Mouse (Mus musculus) neural tube, embryonic 15.5 days (tissue): ENCODE results near the gene Gm26602. TPM values are rescaled to one million over a fixed set of nuclear protein-coding genes. Genes with fewer than 3 reads are reported as not detected.
"Not testable (repeated sequence)": the region's sequence is repeated elsewhere in the genome, so short reads cannot be mapped to it uniquely, and the experiment has no call there.

ENCODE experiments used
- ATAC-seq: fragments of 200-750 bp; cut with Nextera tagmentation; 2 replicates; pipeline ENCODE4 v1.8.0; 2017; ENCODE audit warnings: mild to moderate bottlenecking, moderate TSS enrichment, moderate library complexity; ENCODE audit not compliant: low FRiP score
- H3K27ac ChIP-seq: fragments of 300-500 bp; sonication (generic); replicated peaks from 2 replicates; pipeline ENCODE4 v1.5.1; 2015; ENCODE audit warnings: mild to moderate bottlenecking, inconsistent platforms
- H3K27me3 ChIP-seq: fragments of 300-500 bp; sonication (generic); replicated peaks from 2 replicates; pipeline ENCODE4 v1.6.1; 2015; ENCODE audit warnings: inconsistent platforms
- H3K36me3 ChIP-seq: fragments of 300-500 bp; sonication (generic); 2 replicates; pipeline ENCODE4 v1.6.1; 2015; ENCODE audit warnings: inconsistent platforms
- H3K4me1 ChIP-seq: fragments of 300-500 bp; sonication (generic); 2 replicates; pipeline ENCODE4 v1.6.1; 2015; ENCODE audit warnings: inconsistent platforms
- H3K4me2 ChIP-seq: fragments of 300-500 bp; sonication (generic); 2 replicates; pipeline ENCODE4 v1.6.1; 2015; ENCODE audit warnings: inconsistent platforms, mild to moderate bottlenecking, moderate library complexity
- H3K4me3 ChIP-seq: fragments of 300-500 bp; sonication (generic); replicated peaks from 2 replicates; pipeline ENCODE4 v1.5.1; 2015; ENCODE audit warnings: mild to moderate bottlenecking, inconsistent platforms
- H3K9ac ChIP-seq: fragments of 300-500 bp; sonication (generic); replicated peaks from 2 replicates; pipeline ENCODE4 v1.6.1; 2015; ENCODE audit warnings: mild to moderate bottlenecking, inconsistent platforms
- H3K9me3 ChIP-seq: fragments of 300-500 bp; sonication (generic); replicated peaks from 2 replicates; pipeline ENCODE4 v1.6.1; 2016; ENCODE audit warnings: inconsistent platforms
- WGBS: fragments of 180-500 bp; shearing (Covaris S2); methylation state at CpG from one replicate; pipeline ENCODE4 v1.1.7; 2015; ENCODE audit warnings: mixed read lengths; 5-methylcytosine and 5-hydroxymethylcytosine counted together
- polyA plus RNA-seq: library from polyadenylated mRNA; unstranded; fragments of >200 nt; fragmentation: Nextera tagmentation; extraction: Ambion mirVana; gene quantifications from 2 replicates; pipeline ENCODE4 v1.2.1, GENCODE M21; 2015

The Gm26602 gene
- polyA plus RNA-seq, 1 experiment from 2014 or later = 23.6 TPM

DNA sequence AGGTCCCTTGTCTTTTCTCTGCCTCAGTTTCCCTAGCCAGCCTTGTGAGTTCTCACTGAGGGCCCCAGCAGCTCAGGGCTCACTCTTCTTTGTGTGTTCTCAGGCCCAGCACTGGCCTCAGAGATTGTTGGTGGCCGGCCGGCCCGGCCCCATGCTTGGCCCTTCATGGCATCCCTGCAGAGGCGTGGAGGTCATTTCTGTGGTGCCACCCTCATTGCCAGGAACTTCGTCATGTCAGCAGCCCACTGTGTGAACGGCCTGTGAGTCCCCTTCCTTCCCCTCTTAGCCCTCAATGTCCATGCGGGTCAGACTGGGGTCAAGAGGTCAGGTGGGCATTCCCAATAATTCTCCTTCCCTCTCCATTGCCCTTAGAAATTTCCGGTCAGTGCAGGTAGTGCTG lies 24.0 kb upstream of the Gm26602 start:
- H3K27ac ChIP-seq = no peak overlapping the region
- no peak overlapping the region for H3K4me2 ChIP-seq
- 82% methylated on average over 8 of the region's 8 CpGs for WGBS
- no peaks in the 10 kb centered on the region for H3K36me3 ChIP-seq
- no peak for ATAC-seq
- peaks cover 15% of the 10 kb centered on the region for H3K27me3 ChIP-seq
- H3K9ac ChIP-seq = no peak overlapping the region
- H3K4me3 ChIP-seq = no peak overlapping the region
- peaks cover 15% of the 10 kb centered on the region for H3K4me1 ChIP-seq
- H3K9me3 ChIP-seq = no peaks in the 10 kb centered on the region

DNA sequence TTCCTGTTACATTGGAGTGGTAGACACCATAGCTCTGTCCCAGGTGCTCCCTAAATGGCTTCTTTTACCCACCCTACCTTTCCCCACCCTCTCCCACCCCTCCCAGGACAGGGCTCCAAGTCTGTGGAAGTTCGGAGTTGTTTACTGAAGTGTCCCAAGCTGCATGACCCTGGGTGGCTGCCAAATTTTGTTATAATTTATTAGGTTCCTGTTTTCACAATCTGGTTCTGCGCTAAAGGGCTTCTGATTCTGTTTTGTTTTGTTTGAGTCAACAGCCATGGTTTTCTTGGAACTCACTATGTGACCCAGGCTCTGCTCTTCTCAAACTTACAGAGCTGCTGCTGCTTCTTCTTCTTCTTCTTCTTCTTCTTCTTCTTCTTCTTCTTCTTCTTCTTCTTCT lies 21.3 kb upstream of the Gm26602 start:
- H3K9me3 ChIP-seq = no peaks in the 10 kb centered on the region
- H3K9ac ChIP-seq = no peak overlapping the region
- no peak overlapping the region for H3K4me3 ChIP-seq
- ATAC-seq = no peak
- no peak overlapping the region for H3K27ac ChIP-seq
- WGBS = 79% methylated on average over 2 of the region's 2 CpGs
- no peaks in the 10 kb centered on the region for H3K36me3 ChIP-seq
- H3K27me3 ChIP-seq = no peaks in the 10 kb centered on the region; the same call in 1 of the 2 replicates
- H3K4me2 ChIP-seq = no peak overlapping the region
- no peaks in the 10 kb centered on the region for H3K4me1 ChIP-seq

DNA sequence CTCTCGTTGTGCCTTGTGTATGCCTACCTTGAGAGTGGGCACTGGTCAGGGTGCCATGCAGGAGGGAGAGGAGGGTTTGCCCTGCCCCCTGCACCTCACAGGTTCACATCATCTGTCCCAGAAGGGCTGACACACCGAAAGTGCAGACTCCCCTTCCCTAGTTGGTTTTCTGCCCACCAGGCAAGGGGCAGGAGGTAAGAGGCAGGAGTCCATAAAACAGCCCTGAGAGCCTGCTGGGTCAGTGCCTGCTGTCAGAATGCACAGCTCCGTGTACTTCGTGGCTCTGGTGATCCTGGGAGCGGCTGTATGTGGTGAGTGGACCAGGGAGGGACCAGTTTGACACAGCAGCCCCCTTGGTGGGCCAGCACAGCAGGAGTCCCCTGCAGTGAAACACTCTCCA lies 20.0 kb upstream of the Gm26602 start, which contains the start of gene Cfd:
Gene Cfd (plus strand): TSS at position 184 of the 400 bp plus-strand sequence.
- ATAC-seq = no peak
- H3K9ac ChIP-seq = no peak within 1 kb of the TSS
- H3K9me3 ChIP-seq = no peaks in the 10 kb centered on the region
- no peak within 1 kb of the TSS for H3K4me2 ChIP-seq
- H3K36me3 ChIP-seq = 0 out of 2 replicates have a peak, but pooled peaks cover 6% of the 10 kb centered on the region
- 45% methylated on average over 5 of the region's 5 CpGs for WGBS
- no peaks in the 10 kb centered on the region; the same call in 1 of the 2 replicates for H3K27me3 ChIP-seq
- H3K4me3 ChIP-seq = no peak within 1 kb of the TSS
- H3K27ac ChIP-seq = no peak within 1 kb of the TSS
- no peaks in the 10 kb centered on the region for H3K4me1 ChIP-seq

DNA sequence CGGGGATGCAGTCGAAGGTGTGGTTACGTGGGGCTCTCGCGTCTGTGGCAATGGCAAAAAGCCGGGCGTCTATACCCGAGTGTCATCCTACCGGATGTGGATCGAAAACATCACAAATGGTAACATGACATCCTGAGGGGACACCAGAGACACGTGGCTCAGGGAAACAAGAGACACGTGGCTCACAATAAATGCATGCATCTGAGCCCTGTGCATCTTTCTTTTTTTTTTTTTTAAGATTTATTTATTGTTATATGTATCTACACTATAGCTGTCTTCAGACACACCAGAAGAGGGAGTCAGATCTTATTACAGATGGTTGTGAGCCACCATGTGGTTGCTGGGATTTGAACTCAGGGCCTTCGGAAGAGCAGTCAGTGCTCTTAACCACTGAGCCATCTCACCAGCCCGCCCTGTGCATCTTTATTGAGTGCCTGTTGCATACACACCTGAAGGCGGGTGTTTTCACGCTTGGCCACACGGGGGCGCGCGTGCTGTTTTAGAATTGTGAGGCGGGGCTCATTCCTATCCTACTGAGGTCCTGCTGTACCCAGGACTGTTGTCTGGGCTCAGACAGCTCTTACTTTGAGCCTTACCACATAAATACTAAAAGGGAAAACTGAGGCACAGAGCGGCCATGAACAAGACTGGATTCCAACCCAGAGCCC lies 18.1 kb upstream of the Gm26602 start:
- peaks cover 17% of the 10 kb centered on the region; the same call in 1 of the 2 replicates for H3K36me3 ChIP-seq
- not testable (repeated sequence) for H3K27me3 ChIP-seq, H3K4me2 ChIP-seq, H3K4me1 ChIP-seq, ATAC-seq, H3K9ac ChIP-seq, H3K27ac ChIP-seq, H3K9me3 ChIP-seq, H3K4me3 ChIP-seq
- 43% methylated on average over 22 of the region's 22 CpGs for WGBS

DNA sequence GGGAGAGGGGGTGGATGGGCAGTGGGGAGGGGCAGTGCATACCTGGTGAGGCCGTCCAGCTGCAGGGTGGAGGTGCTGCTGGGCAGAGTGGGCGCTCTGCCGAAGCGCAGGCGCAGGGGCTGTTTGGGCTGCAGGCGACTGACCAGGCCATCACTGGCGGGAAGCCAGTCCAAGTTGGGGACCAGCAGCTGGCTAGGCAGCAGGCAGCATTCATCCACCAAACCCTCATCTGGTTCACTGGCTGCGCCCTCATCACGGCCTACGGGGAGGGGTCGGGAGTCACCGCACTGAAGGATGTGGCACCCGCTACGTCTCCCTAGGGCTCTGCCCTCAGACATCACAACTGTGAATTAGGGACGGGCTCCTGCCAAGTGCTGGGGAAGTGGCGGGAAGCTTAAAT lies 14.3 kb upstream of the Gm26602 start:
- H3K4me2 ChIP-seq = no peak overlapping the region
- WGBS = 90% methylated on average over 15 of the region's 16 CpGs
- H3K27ac ChIP-seq = no peak overlapping the region
- H3K4me1 ChIP-seq = peaks cover 11% of the 10 kb centered on the region
- H3K36me3 ChIP-seq = peaks cover 33% of the 10 kb centered on the region
- no peak overlapping the region for H3K4me3 ChIP-seq
- no peaks in the 10 kb centered on the region for H3K9me3 ChIP-seq
- ATAC-seq = no peak
- no peaks in the 10 kb centered on the region; the same call in 1 of the 2 replicates for H3K27me3 ChIP-seq
- no peak overlapping the region for H3K9ac ChIP-seq

DNA sequence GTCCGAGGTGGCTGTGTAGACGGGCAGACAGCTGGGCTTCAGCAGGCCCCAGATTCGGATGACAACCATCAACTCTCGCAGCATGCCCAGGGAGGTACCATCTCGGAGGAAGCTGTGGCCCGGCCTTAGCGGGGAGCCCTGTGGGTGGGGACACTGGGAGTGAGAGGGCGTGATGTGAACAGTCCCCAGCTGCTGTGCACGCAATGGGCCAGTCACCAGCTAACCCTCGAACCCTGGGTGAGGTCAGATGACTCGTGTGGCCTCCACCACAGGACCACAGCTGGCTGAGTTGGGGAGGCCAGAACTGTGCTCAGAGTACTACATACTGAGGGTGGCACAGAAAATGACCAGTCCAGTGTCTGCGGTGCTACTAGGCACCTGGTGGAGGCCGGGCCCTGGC lies 13.8 kb upstream of the Gm26602 start:
- 83% methylated on average over 13 of the region's 13 CpGs for WGBS
- H3K9me3 ChIP-seq = no peaks in the 10 kb centered on the region
- peaks cover 33% of the 10 kb centered on the region for H3K36me3 ChIP-seq

DNA sequence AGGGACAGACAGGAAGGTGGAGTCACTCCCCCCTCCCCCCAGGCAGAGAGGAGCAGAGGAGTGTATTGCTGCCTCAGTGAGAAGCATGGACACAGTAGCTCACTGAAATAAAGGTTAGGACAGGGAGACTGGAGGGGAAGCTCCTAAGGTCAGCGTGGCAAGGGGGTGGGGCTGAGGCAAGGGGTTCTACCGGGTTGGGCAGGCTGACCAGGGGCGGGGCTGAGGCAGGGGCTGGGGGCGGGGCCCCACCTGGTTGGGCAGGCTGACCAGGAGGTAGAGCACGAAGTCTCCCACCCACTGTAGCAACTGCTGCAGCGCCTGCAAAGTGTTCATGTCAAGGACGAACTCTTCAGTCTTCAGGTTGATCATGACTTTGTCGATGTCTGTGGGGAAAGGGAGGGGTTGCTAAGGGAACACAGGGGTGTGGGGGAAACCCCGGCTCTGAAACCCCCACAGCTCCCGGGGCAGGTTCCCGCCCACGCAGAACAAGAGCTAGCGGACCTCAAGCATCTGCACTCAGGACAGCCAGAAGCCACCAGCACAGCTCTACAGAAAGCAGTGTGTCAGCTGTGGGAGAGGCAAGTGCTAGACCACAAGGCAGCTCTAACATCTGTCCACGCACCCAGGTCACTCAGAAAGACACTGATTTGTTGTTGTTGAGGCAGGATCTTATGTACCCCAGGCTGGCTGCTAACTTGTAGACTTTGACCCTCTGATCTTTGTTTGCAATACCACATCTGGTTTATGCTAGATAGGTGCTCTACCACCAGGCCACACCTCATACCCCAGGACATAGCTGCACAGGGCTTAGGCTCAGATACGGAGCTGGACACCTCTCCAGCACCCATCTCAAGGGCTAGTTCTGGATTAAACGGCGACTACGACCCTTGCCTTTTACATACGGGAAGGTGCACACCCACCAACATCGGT lies 13.1 kb upstream of the Gm26602 start:
- Histone ChIP-seq H3K36me3 (peaks cover 38% of the 10 kb centered on the region), H3K4me1 (peaks cover 14% of the 10 kb centered on the region), H3K4me3 (no peak overlapping the region), H3K27ac (no peak overlapping the region), H3K9ac (no peak overlapping the region), H3K4me2 (no peak overlapping the region), H3K9me3 (no peaks in the 10 kb centered on the region), H3K27me3 (no peaks in the 10 kb centered on the region)
- WGBS = 53% methylated on average over 20 of the region's 20 CpGs
- ATAC-seq = no peak

More for the DNA sequence above, 13.8 kb upstream of the Gm26602 start:
- Histone ChIP-seq H3K4me3 (no peak overlapping the region), H3K4me1 (peaks cover 14% of the 10 kb centered on the region), H3K9ac (no peak overlapping the region), H3K4me2 (no peak overlapping the region), H3K27me3 (no peaks in the 10 kb centered on the region), H3K27ac (no peak overlapping the region)
- ATAC-seq = no peak

DNA sequence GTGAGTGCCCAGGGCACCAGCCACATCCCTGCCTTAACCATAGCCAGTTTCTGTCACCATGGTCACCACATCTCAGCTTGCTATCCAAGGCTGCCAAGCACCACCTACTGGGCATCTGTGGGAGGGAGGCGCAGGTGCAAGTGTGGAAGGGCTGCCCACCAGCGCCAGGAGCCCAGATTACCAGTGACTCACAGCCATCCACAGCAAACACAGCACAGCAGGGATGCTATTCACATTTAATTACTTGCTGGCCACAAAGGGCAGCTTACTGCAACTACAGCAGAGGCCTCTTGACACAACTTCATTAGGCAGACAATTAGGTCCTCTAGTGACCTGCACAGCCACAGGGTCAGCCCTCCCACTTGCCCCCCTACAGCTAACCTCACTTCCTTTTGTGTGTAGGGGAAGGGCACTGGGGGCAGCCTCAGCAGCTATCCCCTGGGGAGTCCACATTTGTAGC lies 9.7 kb upstream of the Gm26602 start:
- 22% methylated on average over 2 of the region's 2 CpGs for WGBS

DNA sequence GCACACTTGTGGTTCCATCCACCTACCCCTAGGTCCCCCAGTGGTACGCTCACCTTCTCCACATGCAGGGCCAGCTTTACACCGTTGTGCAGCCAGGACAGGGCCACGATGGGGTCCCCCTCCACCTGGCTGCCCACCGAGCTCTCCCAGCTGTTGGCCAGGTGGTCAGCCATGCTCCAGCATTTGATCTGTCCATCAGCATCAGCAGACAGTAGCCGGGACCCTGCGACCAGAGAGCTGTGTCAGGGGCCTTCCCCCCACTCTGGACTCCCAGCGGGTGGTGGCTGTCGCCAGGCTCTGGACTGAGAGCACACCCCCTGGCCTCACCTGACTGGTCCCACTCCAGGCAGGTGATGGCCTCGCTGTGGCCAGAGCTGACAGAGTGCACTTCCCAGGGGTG lies 3.9 kb upstream of the Gm26602 start:
- H3K9ac ChIP-seq = no peak overlapping the region
- ATAC-seq = no peak
- 0 out of 2 replicates have a peak, but pooled peaks cover 3% of the 10 kb centered on the region for H3K27me3 ChIP-seq
- WGBS = 96% methylated on average over 9 of the region's 9 CpGs
- H3K9me3 ChIP-seq = no peaks in the 10 kb centered on the region
- no peak overlapping the region for H3K4me2 ChIP-seq
- H3K27ac ChIP-seq = no peak overlapping the region
- H3K4me3 ChIP-seq = no peak overlapping the region
- peaks cover 16% of the 10 kb centered on the region for H3K4me1 ChIP-seq
- H3K36me3 ChIP-seq = peaks cover 48% of the 10 kb centered on the region

More for the DNA sequence above, 9.7 kb upstream of the Gm26602 start:
- peak; percentile 56; the same call in 1 of the 2 replicates for ATAC-seq
- 0 out of 2 replicates have a peak, but pooled peaks cover 3% of the 10 kb centered on the region for H3K27me3 ChIP-seq
- H3K9ac ChIP-seq = no peak overlapping the region; the same call in none of the 2 replicates
- peaks cover 14% of the 10 kb centered on the region for H3K4me1 ChIP-seq
- H3K27ac ChIP-seq = 0 out of 2 replicates have a peak overlapping the region, but pooled peaks have one; percentile 37
- no peak overlapping the region for H3K4me3 ChIP-seq
- no peak overlapping the region for H3K4me2 ChIP-seq
- peaks cover 52% of the 10 kb centered on the region for H3K36me3 ChIP-seq
- H3K9me3 ChIP-seq = no peaks in the 10 kb centered on the region

DNA sequence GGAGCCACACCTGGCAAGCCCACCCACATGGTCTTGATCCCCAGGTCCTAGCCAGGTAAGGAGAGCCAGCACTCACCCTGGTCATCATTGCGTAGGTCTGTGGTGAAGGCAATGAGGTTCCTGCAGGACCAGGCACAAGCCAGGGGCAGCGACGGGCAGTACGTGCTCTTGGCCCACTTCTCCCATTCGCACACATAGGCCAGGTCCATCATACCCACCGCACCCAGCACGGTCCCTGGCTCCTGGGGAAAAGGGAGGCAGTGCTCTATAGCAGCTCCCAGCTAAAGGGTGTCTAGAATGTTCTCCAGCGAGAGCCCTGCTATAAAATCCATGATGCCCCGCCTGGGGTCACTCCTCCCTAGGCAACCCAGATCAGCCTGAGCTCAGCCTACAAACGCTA lies 3.2 kb upstream of the Gm26602 start:
- Histone ChIP-seq H3K36me3 (peaks cover 48% of the 10 kb centered on the region), H3K4me3 (peak overlapping the region; percentile 60; the same call in 1 of the 2 replicates), H3K9ac (no peak overlapping the region), H3K4me2 (peak overlapping the region; percentile 61; the same call in 1 of the 2 replicates), H3K9me3 (no peaks in the 10 kb centered on the region), H3K4me1 (peaks cover 16% of the 10 kb centered on the region), H3K27me3 (0 out of 2 replicates have a peak, but pooled peaks cover 3% of the 10 kb centered on the region), H3K27ac (no peak overlapping the region)
- 95% methylated on average over 10 of the region's 10 CpGs for WGBS
- no peak for ATAC-seq

DNA sequence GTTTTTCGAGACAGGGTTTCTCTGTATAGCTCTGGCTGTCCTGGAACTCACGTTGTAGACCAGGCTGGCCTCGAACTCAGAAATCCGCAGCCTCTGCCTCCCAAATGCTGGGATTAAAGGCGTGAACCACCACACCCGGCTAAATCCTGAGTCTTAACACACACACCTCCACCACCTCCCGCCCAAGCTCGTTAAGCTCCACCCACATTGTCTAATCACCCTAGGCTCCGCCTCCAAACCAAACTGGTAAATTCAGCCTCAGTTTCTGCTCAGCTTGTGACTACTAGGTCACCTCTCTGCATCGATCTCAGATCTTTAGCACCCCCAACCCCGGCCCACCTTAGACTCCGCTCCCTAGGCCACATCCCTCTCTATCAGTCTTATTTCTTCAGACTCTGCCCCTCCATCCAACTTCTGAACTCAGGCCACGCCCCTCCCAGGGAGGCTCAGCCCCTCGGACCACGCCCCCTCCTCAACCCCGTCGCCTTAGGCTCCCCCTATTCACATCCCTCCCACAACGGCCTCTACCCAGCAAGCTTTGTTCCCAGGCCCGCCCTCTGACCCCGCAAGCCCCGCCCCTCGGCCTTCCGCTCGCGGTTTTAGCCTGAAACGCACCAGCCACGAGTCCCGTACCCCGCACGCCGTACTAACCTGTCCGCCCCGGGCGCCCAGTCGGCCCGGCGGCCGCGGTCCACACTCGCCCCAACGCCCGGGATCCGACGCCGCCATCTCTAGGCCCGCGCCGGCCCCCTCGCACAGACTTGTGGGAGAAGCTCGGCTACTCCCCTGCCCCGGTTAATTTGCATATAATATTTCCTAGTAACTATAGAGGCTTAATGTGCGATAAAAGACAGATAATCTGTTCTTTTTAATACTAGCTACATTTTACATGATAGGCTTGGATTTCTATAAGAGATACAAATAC lies 2.2 kb upstream of the Gm26602 start, which contains the start of gene Med16:
Gene Med16 (minus strand): TSS at position 757 of the 925 bp plus-strand sequence.
- ATAC-seq = peak; percentile 95
- 1% methylated on average over 52 of the region's 52 CpGs for WGBS
- Histone ChIP-seq H3K4me2 (peak within 1 kb of the TSS; percentile 61), H3K4me1 (peaks cover 16% of the 10 kb centered on the region), H3K27me3 (no peaks in the 10 kb centered on the region), H3K27ac (peak within 1 kb of the TSS; percentile 99), H3K4me3 (peak within 1 kb of the TSS; percentile 60), H3K9ac (peak within 1 kb of the TSS; percentile 90), H3K9me3 (no peaks in the 10 kb centered on the region), H3K36me3 (peaks cover 44% of the 10 kb centered on the region)
